Mouse (Mus musculus) lung, postnatal 14 days (tissue): ENCODE results near the gene Parp6.
A peak's percentile ranks its signal among the peaks of the same experiment; 100 is the strongest.

Experiments used
- DNase-seq: peaks from one replicate; pipeline ENCODE4 v3.0.0; 2021

Parp6 gene

GRCm38 (mm10) chr9:59656635-59657617 is 39.8 kb downstream of the Parp6 start:
- peak; percentile 77 for DNase-seq

- no peak for DNase-seq
These were observed 41.1 kb downstream of the Parp6 start for GRCm38 (mm10) chr9:59658146-59658545.

GRCm38 (mm10) chr9:59659036-59660026 is 42.2 kb downstream of the Parp6 start:
- DNase-seq: peak; percentile 89

- DNase-seq: peak; percentile 41
These were observed 43.3 kb downstream of the Parp6 start for GRCm38 (mm10) chr9:59660421-59660820.

GRCm38 (mm10) chr9:59661298-59661975 is 44.4 kb downstream of the Parp6 start:
- DNase-seq: no peak

- no peak for DNase-seq
These were observed 46.1 kb downstream of the Parp6 start for GRCm38 (mm10) chr9:59663226-59663625.

GRCm38 (mm10) chr9:59663957-59664356 is 46.9 kb downstream of the Parp6 start:
- no peak for DNase-seq

- DNase-seq: peak; percentile 25
These were observed 47.7 kb downstream of the Parp6 start for GRCm38 (mm10) chr9:59664664-59665256.

GRCm38 (mm10) chr9:59666016-59666415 is 48.9 kb downstream of the Parp6 start:
- DNase-seq: no peak

GRCm38 (mm10) chr9:59666813-59667212 is 49.7 kb downstream of the Parp6 start:
- no peak for DNase-seq

GRCm38 (mm10) chr9:59667250-59667649 is 50.2 kb downstream of the Parp6 start:
- DNase-seq: no peak

GRCm38 (mm10) chr9:59667904-59668303 is 50.8 kb downstream of the Parp6 start:
- DNase-seq: no peak

GRCm38 (mm10) chr9:59668473-59668872 is 51.4 kb downstream of the Parp6 start:
- no peak for DNase-seq

- no peak for DNase-seq
These were observed 52.1 kb downstream of the Parp6 start for GRCm38 (mm10) chr9:59669172-59669571.

- DNase-seq: no peak
These were observed 55.3 kb downstream of the Parp6 start for GRCm38 (mm10) chr9:59672195-59672894.

GRCm38 (mm10) chr9:59673427-59673826 is 56.3 kb downstream of the Parp6 start:
- DNase-seq: no peak

GRCm38 (mm10) chr9:59675598-59675997 is 58.5 kb downstream of the Parp6 start:
- DNase-seq: no peak

- DNase-seq: peak; percentile 42
These were observed 61.2 kb downstream of the Parp6 start for GRCm38 (mm10) chr9:59678313-59678712.

GRCm38 (mm10) chr9:59679678-59680533 is 62.8 kb downstream of the Parp6 start, which contains the start of gene Gramd2:
Gene Gramd2 (plus strand): TSS chr9:59680144.
- peak; percentile 87 for DNase-seq

- DNase-seq: no peak
These were observed 63.4 kb downstream of the Parp6 start for GRCm38 (mm10) chr9:59680534-59680875.

GRCm38 (mm10) chr9:59684020-59684419 is 66.9 kb downstream of the Parp6 start:
- no peak for DNase-seq
